Mouse (Mus musculus) neural tube, embryonic 14.5 days (tissue): ENCODE results near the gene Hist1h3i. TPM values are rescaled to one million over a fixed set of nuclear protein-coding genes. Genes with fewer than 3 reads are reported as not detected.
A peak's percentile ranks its signal among the peaks of the same experiment; 100 is the strongest.
"Not testable (repeated sequence)": the region's sequence is repeated elsewhere in the genome, so short reads cannot be mapped to it uniquely, and the experiment has no call there.

ENCODE experiments used
- ATAC-seq: fragments of 200-750 bp; cut with Nextera tagmentation; 2 replicates; pipeline ENCODE4 v1.8.0; 2017; ENCODE audit warnings: low read depth, mild to moderate bottlenecking, moderate TSS enrichment, moderate library complexity
- H3K27ac ChIP-seq: fragments of 300-500 bp; sonication (generic); 2 replicates; pipeline ENCODE4 v1.5.1; 2014; ENCODE audit warnings: low read depth, mild to moderate bottlenecking, control low read depth, low read length, moderate library complexity, mixed read lengths
- H3K27me3 ChIP-seq: fragments of 300-500 bp; sonication (generic); 2 replicates; pipeline ENCODE4 v1.6.1; 2014; ENCODE audit warnings: low read length; ENCODE audit not compliant: control insufficient read depth, insufficient read depth
- H3K36me3 ChIP-seq: fragments of 300-500 bp; sonication (generic); 2 replicates; pipeline ENCODE4 v1.6.1; 2014; ENCODE audit warnings: low read length, mixed read lengths; ENCODE audit not compliant: control insufficient read depth, insufficient read depth
- H3K4me1 ChIP-seq: fragments of 300-500 bp; sonication (generic); 2 replicates; pipeline ENCODE4 v1.6.1; 2014; ENCODE audit warnings: low read length; ENCODE audit not compliant: control insufficient read depth, insufficient read depth
- H3K4me2 ChIP-seq: fragments of 300-500 bp; sonication (generic); 2 replicates; pipeline ENCODE4 v1.6.1; 2014; ENCODE audit warnings: mild to moderate bottlenecking, low read depth, low read length, control low read depth
- H3K4me3 ChIP-seq: fragments of 300-500 bp; sonication (generic); 2 replicates; pipeline ENCODE4 v1.5.1; 2014; ENCODE audit warnings: low read depth, low read length, control low read depth, mixed read lengths
- H3K9ac ChIP-seq: fragments of 300-500 bp; sonication (generic); replicated peaks from 2 replicates; pipeline ENCODE4 v1.6.1; 2014; ENCODE audit warnings: low read depth, mild to moderate bottlenecking, control low read depth, low read length, mixed read lengths
- H3K9me3 ChIP-seq: fragments of 300-500 bp; sonication (generic); 2 replicates; pipeline ENCODE4 v1.6.1; 2016; ENCODE audit warnings: low read length; ENCODE audit not compliant: control insufficient read depth
- WGBS: fragments of 180-500 bp; shearing (Covaris S2); extraction: QIAGEN DNeasy Blood & Tissue Kit; methylation state at CpG from one replicate; pipeline ENCODE4 v1.1.7; 2014; 5-methylcytosine and 5-hydroxymethylcytosine counted together
- polyA plus RNA-seq: library from polyadenylated mRNA; unstranded; fragments of >200 nt; fragmentation: Nextera tagmentation; extraction: Ambion mirVana; gene quantifications from 2 replicates; pipeline ENCODE4 v1.2.1, GENCODE M21; 2014

The Hist1h3i gene
- polyA plus RNA-seq, 1 experiment from 2014 or later: 21.5 TPM

GRCm38 (mm10) chr13:21786189-21786898 is 3.2 kb upstream of the Hist1h3i start:
- Histone ChIP-seq H3K9ac (no peak overlapping the region), H3K4me1 (peaks cover 23% of the 10 kb centered on the region), H3K4me2 (peak overlapping the region; percentile 56), H3K27ac (no peak overlapping the region), H3K4me3 (peak overlapping the region; percentile 29), H3K9me3 (no peaks in the 10 kb centered on the region), H3K36me3 (no peaks in the 10 kb centered on the region), H3K27me3 (no peaks in the 10 kb centered on the region)
- ATAC-seq: no peak
- 3% methylated on average over 8 of the region's 8 CpGs for WGBS

- WGBS: 12% methylated on average over 6 of the region's 6 CpGs
- Histone ChIP-seq H3K9ac (no peak overlapping the region), H3K27me3 (no peaks in the 10 kb centered on the region), H3K4me1 (peaks cover 31% of the 10 kb centered on the region), H3K4me2 (no peak overlapping the region), H3K4me3 (no peak overlapping the region), H3K36me3 (no peaks in the 10 kb centered on the region), H3K27ac (no peak overlapping the region), H3K9me3 (no peaks in the 10 kb centered on the region)
- ATAC-seq: no peak
Measured at GRCm38 (mm10) chr13:21784311-21784710, 1.1 kb upstream of the Hist1h3i start.

GRCm38 (mm10) chr13:21783734-21784161 is 578 bp upstream of the Hist1h3i start:
- Histone ChIP-seq H3K4me2 (peak overlapping the region; percentile 64), H3K27ac (peak overlapping the region; percentile 22; the same call in 1 of the 2 replicates), H3K4me3 (peak overlapping the region; percentile 36), H3K27me3 (no peaks in the 10 kb centered on the region), H3K4me1 (peaks cover 31% of the 10 kb centered on the region), H3K36me3 (no peaks in the 10 kb centered on the region), H3K9ac (no peak overlapping the region), H3K9me3 (no peaks in the 10 kb centered on the region)
- ATAC-seq: no peak
- 2% methylated on average over 9 of the region's 9 CpGs for WGBS

GRCm38 (mm10) chr13:21782361-21783254 is 562 bp downstream of the Hist1h3i start:
- not testable (repeated sequence) for H3K9me3 ChIP-seq, H3K36me3 ChIP-seq, H3K27me3 ChIP-seq
- Histone ChIP-seq H3K4me3 (peak overlapping the region; percentile 36), H3K9ac (peak overlapping the region; percentile 54; the same call in 1 of the 2 replicates), H3K4me1 (peaks cover 23% of the 10 kb centered on the region), H3K4me2 (peak overlapping the region; percentile 64), H3K27ac (0 out of 2 replicates have a peak overlapping the region, but pooled peaks have one; percentile 55)
- ATAC-seq: peak; percentile 0; the same call in 1 of the 2 replicates
- under 1% methylated on average over 17 of the region's 35 CpGs for WGBS

- no peaks in the 10 kb centered on the region for H3K36me3 ChIP-seq
- WGBS: 91% methylated on average over 1 of the region's 1 CpGs
Measured at GRCm38 (mm10) chr13:21781639-21782038, 1.5 kb downstream of the Hist1h3i start.

GRCm38 (mm10) chr13:21781021-21781555 is 2.1 kb downstream of the Hist1h3i start:
- Histone ChIP-seq H3K27ac (no peak overlapping the region), H3K4me3 (no peak overlapping the region), H3K4me2 (no peak overlapping the region), H3K9me3 (no peaks in the 10 kb centered on the region), H3K4me1 (peaks cover 20% of the 10 kb centered on the region), H3K36me3 (no peaks in the 10 kb centered on the region), H3K27me3 (no peaks in the 10 kb centered on the region), H3K9ac (no peak overlapping the region)
- WGBS: 47% methylated on average over 6 of the region's 6 CpGs
- no peak for ATAC-seq

More at GRCm38 (mm10) chr13:21781639-21782038, 1.5 kb downstream of the Hist1h3i start:
- Histone ChIP-seq H3K4me3 (no peak overlapping the region), H3K9me3 (no peaks in the 10 kb centered on the region), H3K9ac (no peak overlapping the region), H3K27me3 (no peaks in the 10 kb centered on the region), H3K4me2 (no peak overlapping the region), H3K27ac (no peak overlapping the region), H3K4me1 (peaks cover 23% of the 10 kb centered on the region)
- no peak for ATAC-seq

- H3K9ac ChIP-seq: peak within 1 kb of the TSS; percentile 39
- peak within 1 kb of the TSS; percentile 70 for H3K4me2 ChIP-seq
- ATAC-seq: no peak
- H3K9me3 ChIP-seq: no peaks in the 10 kb centered on the region
- H3K4me1 ChIP-seq: peaks cover 19% of the 10 kb centered on the region
- no peaks in the 10 kb centered on the region for H3K27me3 ChIP-seq
- H3K4me3 ChIP-seq: peak within 1 kb of the TSS; percentile 37
- peak within 1 kb of the TSS; percentile 10; the same call in 1 of the 2 replicates for H3K27ac ChIP-seq
- H3K36me3 ChIP-seq: no peaks in the 10 kb centered on the region
- under 1% methylated on average over 44 of the region's 44 CpGs for WGBS
Measured at GRCm38 (mm10) chr13:21779767-21780731, 3.1 kb downstream of the Hist1h3i start, which contains the start of gene Hist1h1b. Hist1h1b (minus strand) TSS chr13:21780625.
